In the genomic region with DNA sequence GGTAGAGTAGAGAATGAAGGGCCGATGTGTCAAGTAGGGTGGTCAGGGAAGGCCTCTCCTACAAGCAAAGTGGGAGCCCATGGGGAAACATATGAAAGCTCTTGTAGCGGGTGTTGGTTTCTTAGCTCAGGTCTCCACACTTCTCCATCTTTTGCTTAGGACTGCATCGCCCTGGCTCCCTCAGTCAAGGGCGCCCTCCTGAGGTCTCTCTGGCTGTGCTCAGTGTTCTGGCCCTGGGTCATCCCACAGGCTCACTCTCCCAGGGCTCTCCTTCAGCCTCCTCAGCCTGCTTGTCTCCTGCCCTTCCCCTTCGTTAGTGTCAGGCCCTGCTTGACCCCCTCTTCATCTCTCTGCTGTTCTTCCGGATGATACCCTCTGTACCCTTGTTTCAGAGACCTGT, we compare ENCODE assay signal across 17 mouse cellular contexts. TPM values are rescaled to one million over a fixed set of nuclear protein-coding genes. Genes with fewer than 3 reads are reported as not detected.
DNase-seq lines count a peak whose midpoint lies in the region; ATAC-seq and TF ChIP-seq lines count a peak whose summit lies in the region.
"Had no signal": no experiment of that assay in that cellular context is flagged by ENCODE, and none has a peak within 500 bp of the region (broad histone marks: within the 10 kb centered on the region; RNA-seq: fewer than 3 reads in every experiment).

No protein-coding gene starts in this region.

- TF ChIP-seq EP300 in ES-Bruce4 (IDR thresholded peaks at IDR 0.05; ENCODE audit: insufficient read depth, low read depth, low read length), result no peak

- no peaks in the 10 kb centered on the region for H3K27me3 ChIP-seq in intestine, postnatal 0 days (replicated peaks; ENCODE audit: control insufficient read depth, insufficient read depth, low read length)
- H3K27me3 ChIP-seq in intestine, embryonic 16.5 days (replicated peaks; ENCODE audit: control insufficient read depth, insufficient read depth, low read length), result no peaks in the 10 kb centered on the region
- no peaks in the 10 kb centered on the region for H3K27me3 ChIP-seq in ES-Bruce4 (ENCODE audit: control insufficient read depth, insufficient read depth, low read length, poor library complexity, severe bottlenecking)
- H3K27me3 ChIP-seq: embryonic facial prominence, embryonic 13.5 days had no signal

- TF ChIP-seq POLR2A in lung, adult 2 months (IDR thresholded peaks at IDR 0.05; ENCODE audit: borderline replicate concordance, extremely low read depth, low read depth, low read length), result no peak
- no peak for TF ChIP-seq POLR2A in ES-Bruce4 (IDR thresholded peaks at IDR 0.05; ENCODE audit: insufficient read depth, low read length)

- H3K4me2 ChIP-seq in intestine, postnatal 0 days (replicated peaks; ENCODE audit: low read depth), result no peak overlapping the region
- H3K4me2 ChIP-seq in intestine, embryonic 16.5 days (ENCODE audit: low read depth, low read length), result no peak overlapping the region
- H3K4me2 ChIP-seq: embryonic facial prominence, embryonic 13.5 days; hindbrain, embryonic 14.5 days had no signal

- H3K9me3 ChIP-seq in intestine, postnatal 0 days (ENCODE audit: control insufficient read depth), result no peaks in the 10 kb centered on the region
- H3K9me3 ChIP-seq in intestine, embryonic 16.5 days (ENCODE audit: control insufficient read depth, low read length), result no peaks in the 10 kb centered on the region
- no peaks in the 10 kb centered on the region for H3K9me3 ChIP-seq in ES-Bruce4 (replicated peaks; ENCODE audit: control insufficient read depth, insufficient read depth, low read length, poor library complexity, severe bottlenecking)
- H3K9me3 ChIP-seq: embryonic facial prominence, embryonic 13.5 days; limb, embryonic 10.5 days had no signal

- ATAC-seq in intestine, postnatal 0 days, result no peak
- ATAC-seq in intestine, embryonic 16.5 days, result no peak
- ATAC-seq: CD4-positive, CD25-positive, alpha-beta regulatory T cell, adult 4 months had no signal

- 92% methylated on average over 6 of the region's 6 CpGs for WGBS in intestine, postnatal 0 days
- 83% methylated on average over 6 of the region's 6 CpGs for WGBS in intestine, embryonic 16.5 days
- WGBS in lung, adult 2 months, result 81% methylated on average over 6 of the region's 6 CpGs

- no peak overlapping the region for H3K27ac ChIP-seq in intestine, postnatal 0 days (ENCODE audit: low read depth, low read length)
- no peak overlapping the region for H3K27ac ChIP-seq in intestine, embryonic 16.5 days (ENCODE audit: low read length)
- H3K27ac ChIP-seq in ES-Bruce4 (ENCODE audit: insufficient read depth, low read length), result no peak overlapping the region
- H3K27ac ChIP-seq: embryonic facial prominence, embryonic 13.5 days; hindbrain, embryonic 14.5 days; limb, embryonic 10.5 days had no signal

- H3K4me3 ChIP-seq in intestine, postnatal 0 days (ENCODE audit: low read depth, low read length), result no peak overlapping the region
- H3K4me3 ChIP-seq in intestine, embryonic 16.5 days (ENCODE audit: low read length), result no peak overlapping the region
- H3K4me3 ChIP-seq in lung, adult 2 months (replicated peaks; ENCODE audit: extremely low read depth, low read depth, low read length), result no peak overlapping the region
- H3K4me3 ChIP-seq in ES-Bruce4 (ENCODE audit: low read depth, low read length), result no peak overlapping the region
- H3K4me3 ChIP-seq: embryonic facial prominence, embryonic 13.5 days; limb, embryonic 10.5 days had no signal

- H3K36me3 ChIP-seq in intestine, postnatal 0 days (ENCODE audit: control insufficient read depth, insufficient read depth), result peaks cover 13% of the 10 kb centered on the region
- H3K36me3 ChIP-seq in intestine, embryonic 16.5 days (ENCODE audit: control insufficient read depth, insufficient read depth, low read length), result no peaks in the 10 kb centered on the region
- no peaks in the 10 kb centered on the region for H3K36me3 ChIP-seq in ES-Bruce4 (ENCODE audit: control insufficient read depth, insufficient read depth, low read length, poor library complexity, severe bottlenecking)
- H3K36me3 ChIP-seq: embryonic facial prominence, embryonic 13.5 days; limb, embryonic 10.5 days had no signal

- no peak overlapping the region for H3K9ac ChIP-seq in intestine, postnatal 0 days (ENCODE audit: low read depth, low read length)
- no peak overlapping the region for H3K9ac ChIP-seq in intestine, embryonic 16.5 days (ENCODE audit: low read depth, low read length)
- H3K9ac ChIP-seq in ES-Bruce4 (ENCODE audit: low read depth, poor library complexity, severe bottlenecking), result no peak overlapping the region
- H3K9ac ChIP-seq: embryonic facial prominence, embryonic 13.5 days; hindbrain, embryonic 14.5 days had no signal

- no peak for DNase-seq in lung, adult 2 months
- no peak for DNase-seq in lung, postnatal 25 days (ENCODE audit: low spot score)
- peak; percentile 38 for DNase-seq in R1 (ENCODE audit: low read depth, low spot score)
- DNase-seq in urinary bladder, postnatal 36 days (ENCODE audit: low spot score in 2 of 2), result no peak
- no peak for DNase-seq in layer of hippocampus, adult 8-10 months (ENCODE audit: low spot score in 2 of 2)
- DNase-seq: adrenal gland, postnatal 25 days; cerebellum, adult 18-20 months; gastrocnemius, postnatal 14 days; kidney, adult 18-20 months; thymus, postnatal 25 days had no signal

- peaks cover 12% of the 10 kb centered on the region; the same call in 1 of the 2 replicates for H3K4me1 ChIP-seq in intestine, postnatal 0 days (replicated peaks; ENCODE audit: control insufficient read depth, insufficient read depth, low read length)
- H3K4me1 ChIP-seq in intestine, embryonic 16.5 days (ENCODE audit: control insufficient read depth, insufficient read depth, low read length), result peaks cover 14% of the 10 kb centered on the region
- H3K4me1 ChIP-seq in lung, adult 2 months (ENCODE audit: control insufficient read depth, insufficient read depth, low read length), result peaks cover 20% of the 10 kb centered on the region
- H3K4me1 ChIP-seq in ES-Bruce4 (ENCODE audit: control insufficient read depth, insufficient read depth, low read length), result no peaks in the 10 kb centered on the region

- TF ChIP-seq CTCF in intestine, postnatal 0 days (IDR thresholded peaks at IDR 0.05; ENCODE audit: low read depth), result peak; percentile 52
- TF ChIP-seq CTCF in lung, adult 2 months (IDR thresholded peaks at IDR 0.05; ENCODE audit: insufficient read depth, low read length), result 0 out of 2 replicates have a peak, but pooled peaks have one; percentile 12
- peak; percentile 56 for TF ChIP-seq CTCF in ES-Bruce4 (IDR thresholded peaks at IDR 0.05; ENCODE audit: low read depth, low read length)

RNA-seq across cellular contexts. Expression of gene Arntl, which starts 31.1 kb away (rescaled TPM):
- polyA plus RNA-seq in intestine, postnatal 0 days (2015; fragmentation: Nextera tagmentation; extraction: Ambion mirVana), result 5.3 and 5.4 TPM in 2 replicates
- polyA plus RNA-seq in intestine, embryonic 16.5 days (2015; fragmentation: Nextera tagmentation; extraction: Ambion mirVana), result 8.6 and 8.9 TPM in 2 replicates
- 4.6 and 15.8 TPM in 2 replicates for polyA plus RNA-seq in lung, adult 2 months (2012; rRNA removed)
- polyA plus RNA-seq in ES-Bruce4 (2011; ENCODE audit: insufficient read depth, insufficient read length, low read depth, missing spikeins), result 13.3 and 13.8 TPM in 2 replicates
- 10 to 100 TPM; 28.3 to 37.8 (median 31.9) TPM for total RNA-seq in layer of hippocampus, adult 8-10 months (2022)
